Mouse (Mus musculus) intestine, embryonic 14.5 days (tissue): ENCODE measurements around the gene Zdhhc1. TPM values are rescaled to one million over a fixed set of nuclear protein-coding genes. Genes with fewer than 3 reads are reported as not detected.

Experiments used
- ATAC-seq: fragments of 200-750 bp; cut with Nextera tagmentation; replicated peaks from 2 replicates; pipeline ENCODE4 v1.8.0; 2017; ENCODE audit warnings: low read depth, moderate number of reproducible peaks, moderate TSS enrichment, moderate library complexity; ENCODE audit not compliant: low FRiP score, low TSS enrichment
- DNase-seq: peaks from one replicate; pipeline ENCODE4 v3.0.0-alpha.2; 2018; ENCODE audit warnings: low spot score
- H3K27ac ChIP-seq: fragments of 300-500 bp; sonication (generic); 2 replicates; pipeline ENCODE4 v1.5.1; 2014; ENCODE audit warnings: low read depth, mild to moderate bottlenecking, control low read depth
- H3K27me3 ChIP-seq: fragments of 300-500 bp; sonication (generic); replicated peaks from 2 replicates; pipeline ENCODE4 v1.6.1; 2014; ENCODE audit warnings: low read length, control low read depth; ENCODE audit not compliant: control insufficient read depth, insufficient read depth
- H3K36me3 ChIP-seq: fragments of 300-500 bp; sonication (generic); 2 replicates; pipeline ENCODE4 v1.6.1; 2014; ENCODE audit warnings: low read length, control low read depth; ENCODE audit not compliant: control insufficient read depth, insufficient read depth
- H3K4me1 ChIP-seq: fragments of 300-500 bp; sonication (generic); replicated peaks from 2 replicates; pipeline ENCODE4 v1.6.1; 2014; ENCODE audit warnings: low read length, control low read depth, mixed read lengths; ENCODE audit not compliant: control insufficient read depth, insufficient read depth
- H3K4me2 ChIP-seq: fragments of 300-500 bp; sonication (generic); 2 replicates; pipeline ENCODE4 v1.6.1; 2014; ENCODE audit warnings: low read length
- H3K4me3 ChIP-seq: fragments of 300-500 bp; sonication (generic); 2 replicates; pipeline ENCODE4 v1.5.1; 2014; ENCODE audit warnings: low read depth, low read length, control low read depth, mixed read lengths
- H3K9ac ChIP-seq: fragments of 300-500 bp; sonication (generic); 2 replicates; pipeline ENCODE4 v1.6.1; 2014; ENCODE audit warnings: mild to moderate bottlenecking, low read length
- H3K9me3 ChIP-seq: fragments of 300-500 bp; sonication (generic); 2 replicates; pipeline ENCODE4 v1.6.1; 2016; ENCODE audit warnings: low read length, control low read depth; ENCODE audit not compliant: control insufficient read depth
- WGBS: fragments of 180-500 bp; shearing (Covaris S2); extraction: QIAGEN DNeasy Blood & Tissue Kit; methylation state at CpG from one replicate; pipeline ENCODE4 v1.1.7; 2014; 5-methylcytosine and 5-hydroxymethylcytosine counted together
- polyA plus RNA-seq: library from polyadenylated mRNA; unstranded; fragments of >200 nt; fragmentation: Nextera tagmentation; extraction: Ambion mirVana; gene quantifications from 2 replicates; pipeline ENCODE4 v1.2.1, GENCODE M21; 2014

Zdhhc1 gene
- polyA plus RNA-seq, 1 experiment from 2014 or later, result 25.2 TPM

- H3K9me3 ChIP-seq, result no peaks in the 10 kb centered on the region
- H3K4me2 ChIP-seq, result no peak overlapping the region
- H3K36me3 ChIP-seq, result peaks cover 21% of the 10 kb centered on the region
- ATAC-seq (no peak), DNase-seq (no peak)
- peaks cover 44% of the 10 kb centered on the region for H3K4me1 ChIP-seq
- no peak overlapping the region for H3K9ac ChIP-seq
- H3K27me3 ChIP-seq, result 0 out of 2 replicates have a peak, but pooled peaks cover 3% of the 10 kb centered on the region
- WGBS, result 4% methylated on average over 3 of the region's 3 CpGs
- H3K27ac ChIP-seq, result no peak overlapping the region
- no peak overlapping the region for H3K4me3 ChIP-seq
These were observed 24.4 kb upstream of the Zdhhc1 start for GRCm38 (mm10) chr8:105521061-105521460.

DNA sequence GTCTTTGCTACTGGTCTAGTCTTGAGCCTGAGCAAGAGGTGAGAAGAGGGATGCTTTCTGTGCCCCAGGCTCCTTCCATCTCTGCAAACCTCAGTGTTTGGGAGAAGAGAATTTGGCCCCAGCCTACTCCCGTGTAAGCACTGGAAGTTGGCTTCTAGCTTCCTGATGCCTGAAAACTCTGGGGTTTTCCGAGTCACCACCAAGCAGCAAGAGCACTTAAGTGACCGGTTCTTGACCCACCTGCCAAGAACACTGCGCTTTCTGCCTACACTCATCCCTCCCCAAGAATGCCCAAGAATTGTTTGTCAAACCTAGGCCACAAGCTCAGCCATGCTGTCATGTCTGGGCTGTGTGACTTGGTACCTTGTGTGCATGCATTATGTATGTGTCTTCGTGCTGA lies 23.8 kb upstream of the Zdhhc1 start:
- Histone ChIP-seq H3K27ac (no peak overlapping the region), H3K9me3 (no peaks in the 10 kb centered on the region), H3K4me1 (peaks cover 44% of the 10 kb centered on the region), H3K4me3 (no peak overlapping the region), H3K27me3 (0 out of 2 replicates have a peak, but pooled peaks cover 3% of the 10 kb centered on the region), H3K9ac (no peak overlapping the region), H3K4me2 (no peak overlapping the region), H3K36me3 (peaks cover 18% of the 10 kb centered on the region)
- ATAC-seq (no peak), DNase-seq (no peak)
- 31% methylated on average over 5 of the region's 5 CpGs for WGBS

GRCm38 (mm10) chr8:105519591-105519990 lies 22.9 kb upstream of the Zdhhc1 start:
- Histone ChIP-seq H3K4me1 (peaks cover 44% of the 10 kb centered on the region), H3K36me3 (peaks cover 9% of the 10 kb centered on the region), H3K27me3 (0 out of 2 replicates have a peak, but pooled peaks cover 3% of the 10 kb centered on the region), H3K4me2 (peak overlapping the region; percentile 99), H3K27ac (no peak overlapping the region), H3K9me3 (no peaks in the 10 kb centered on the region), H3K9ac (no peak overlapping the region), H3K4me3 (peak overlapping the region; percentile 54)
- 9% methylated on average over 2 of the region's 2 CpGs for WGBS
- ATAC-seq (no peak), DNase-seq (no peak)

DNA sequence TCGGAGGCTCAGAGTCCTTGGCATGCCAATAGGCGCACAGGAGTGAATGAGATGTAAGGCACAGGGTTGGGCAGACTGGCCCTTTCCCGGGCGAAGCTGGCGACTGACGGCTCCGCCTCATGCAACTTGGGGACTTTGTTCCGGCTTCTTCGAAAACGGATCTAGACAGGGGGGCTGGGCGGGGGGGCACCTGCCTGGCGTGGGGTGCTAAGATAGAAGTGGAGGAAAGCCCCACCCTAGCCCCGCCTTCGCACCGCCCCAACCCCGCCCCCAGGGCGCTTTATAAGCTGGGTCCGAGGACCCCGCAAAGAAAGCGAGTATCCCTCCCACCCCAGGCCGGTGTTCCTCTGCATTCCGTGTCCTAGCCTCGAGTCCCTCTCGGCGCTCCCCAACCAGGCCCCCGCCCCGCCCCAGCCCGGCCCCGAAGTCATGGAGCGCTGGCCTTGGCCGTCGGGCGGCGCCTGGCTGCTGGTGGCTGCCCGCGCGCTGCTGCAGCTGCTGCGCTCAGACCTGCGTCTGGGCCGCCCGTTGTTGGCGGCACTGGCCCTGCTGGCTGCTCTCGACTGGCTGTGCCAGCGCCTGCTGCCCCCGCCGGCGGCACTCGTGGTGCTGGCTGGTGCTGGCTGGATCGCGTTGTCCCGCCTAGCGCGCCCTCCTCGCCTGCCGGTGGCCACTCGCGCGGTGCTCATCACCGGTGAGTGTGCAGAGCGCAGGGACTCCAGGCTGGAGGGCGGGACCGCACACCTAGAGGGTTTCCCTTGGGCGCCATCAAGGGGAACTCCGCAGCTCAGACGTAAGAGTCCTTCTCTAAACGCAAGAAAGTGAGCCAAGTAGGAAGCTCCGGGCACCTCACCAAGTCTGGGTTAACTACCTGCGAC lies 22.0 kb upstream of the Zdhhc1 start, which contains the start of gene Hsd11b2:
TSS of gene Hsd11b2 (plus strand) at position 320 of the 878 bp plus-strand sequence.
- ATAC-seq, result peak; percentile 51
- H3K4me1 ChIP-seq, result peaks cover 44% of the 10 kb centered on the region
- peaks cover 2% of the 10 kb centered on the region; the same call in 1 of the 2 replicates for H3K36me3 ChIP-seq
- 0 out of 2 replicates have a peak, but pooled peaks cover 3% of the 10 kb centered on the region for H3K27me3 ChIP-seq
- H3K9ac ChIP-seq, result peak within 1 kb of the TSS; percentile 53
- H3K4me3 ChIP-seq, result peak within 1 kb of the TSS; percentile 54
- no peaks in the 10 kb centered on the region for H3K9me3 ChIP-seq
- H3K4me2 ChIP-seq, result peak within 1 kb of the TSS; percentile 99
- under 1% methylated on average over 67 of the region's 68 CpGs for WGBS
- DNase-seq, result peak; percentile 76
- H3K27ac ChIP-seq, result no peak within 1 kb of the TSS

DNA sequence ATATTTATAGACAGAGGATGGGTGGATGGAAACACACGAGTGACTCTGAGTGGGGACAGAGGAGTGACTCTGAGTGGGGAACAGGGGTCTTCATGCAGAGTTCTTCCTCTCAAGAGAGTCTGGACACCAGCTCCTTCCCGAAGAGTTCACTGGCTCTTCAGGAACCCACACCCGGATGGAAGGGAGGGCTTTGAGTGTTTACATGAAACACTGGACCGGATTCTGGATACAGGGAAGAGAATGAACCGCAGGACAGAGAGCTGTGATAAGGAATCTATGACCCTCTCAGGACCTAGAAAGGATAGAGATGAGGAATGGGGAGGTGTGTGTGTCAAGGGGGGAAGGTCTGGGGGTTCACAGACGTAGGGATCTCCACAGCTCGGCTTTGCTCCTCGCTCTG lies 20.6 kb upstream of the Zdhhc1 start:
- WGBS, result 30% methylated on average over 8 of the region's 8 CpGs
- DNase-seq (no peak), ATAC-seq (no peak)
- H3K4me1 ChIP-seq, result peaks cover 36% of the 10 kb centered on the region
- no peak overlapping the region for H3K9ac ChIP-seq
- no peak overlapping the region for H3K4me3 ChIP-seq
- no peak overlapping the region for H3K27ac ChIP-seq
- H3K4me2 ChIP-seq, result peak overlapping the region; percentile 22; the same call in 1 of the 2 replicates
- H3K27me3 ChIP-seq, result 0 out of 2 replicates have a peak, but pooled peaks cover 3% of the 10 kb centered on the region
- H3K9me3 ChIP-seq, result no peaks in the 10 kb centered on the region
- H3K36me3 ChIP-seq, result no peaks in the 10 kb centered on the region

- H3K36me3 ChIP-seq, result no peaks in the 10 kb centered on the region
- no peaks in the 10 kb centered on the region for H3K9me3 ChIP-seq
- ATAC-seq (peak; percentile 24; the same call in 1 of the 2 replicates), DNase-seq (peak; percentile 89)
- no peak overlapping the region for H3K4me3 ChIP-seq
- no peak overlapping the region for H3K9ac ChIP-seq
- H3K27me3 ChIP-seq, result 0 out of 2 replicates have a peak, but pooled peaks cover 3% of the 10 kb centered on the region
- no peak overlapping the region for H3K27ac ChIP-seq
- H3K4me1 ChIP-seq, result peaks cover 30% of the 10 kb centered on the region
- 11% methylated on average over 12 of the region's 12 CpGs for WGBS
- H3K4me2 ChIP-seq, result peak overlapping the region; percentile 33; the same call in 1 of the 2 replicates
These were observed 19.4 kb upstream of the Zdhhc1 start for GRCm38 (mm10) chr8:105516018-105516645.

GRCm38 (mm10) chr8:105514656-105515055 lies 18.0 kb upstream of the Zdhhc1 start:
- H3K27me3 ChIP-seq, result 0 out of 2 replicates have a peak, but pooled peaks cover 3% of the 10 kb centered on the region
- H3K9me3 ChIP-seq, result no peaks in the 10 kb centered on the region
- no peak overlapping the region for H3K4me2 ChIP-seq
- 63% methylated on average over 5 of the region's 5 CpGs for WGBS
- H3K9ac ChIP-seq, result no peak overlapping the region
- no peaks in the 10 kb centered on the region for H3K36me3 ChIP-seq
- H3K27ac ChIP-seq, result no peak overlapping the region
- peaks cover 16% of the 10 kb centered on the region for H3K4me1 ChIP-seq
- H3K4me3 ChIP-seq, result no peak overlapping the region
- ATAC-seq (no peak), DNase-seq (no peak)

DNA sequence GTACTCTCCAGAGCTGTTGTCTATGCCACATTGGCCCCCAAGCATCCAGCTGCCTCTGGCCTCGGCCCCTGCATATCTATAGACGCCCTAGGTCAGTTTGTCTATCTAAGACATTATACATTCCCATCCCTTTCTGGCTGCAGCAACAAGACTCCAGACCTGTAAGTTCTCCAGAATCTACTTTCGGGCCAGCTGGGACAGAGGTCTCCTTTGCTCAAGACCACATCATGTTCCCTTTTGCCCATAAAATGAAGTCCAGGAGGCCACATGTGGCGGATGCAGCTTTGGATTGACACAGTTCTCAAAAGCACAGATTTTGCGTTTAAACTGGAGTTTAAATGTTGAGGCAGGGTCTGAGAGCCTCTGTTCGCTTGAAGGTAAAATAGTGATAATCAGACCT lies 17.5 kb upstream of the Zdhhc1 start:
- 86% methylated on average over 6 of the region's 6 CpGs for WGBS
- Histone ChIP-seq H3K9ac (no peak overlapping the region), H3K27ac (no peak overlapping the region), H3K9me3 (no peaks in the 10 kb centered on the region), H3K36me3 (no peaks in the 10 kb centered on the region), H3K4me1 (peaks cover 11% of the 10 kb centered on the region; the same call in 1 of the 2 replicates), H3K4me3 (no peak overlapping the region), H3K4me2 (no peak overlapping the region), H3K27me3 (0 out of 2 replicates have a peak, but pooled peaks cover 3% of the 10 kb centered on the region)
- DNase-seq, result no peak
- ATAC-seq, result no peak
